Mouse (Mus musculus): ENCODE measurements around the gene Sox8. TPM values are rescaled to one million over a fixed set of nuclear protein-coding genes. Genes with fewer than 3 reads are reported as not detected.

Gene Sox8
- total RNA-seq (2021): 10 to 100 TPM; 26.9 to 33.7 TPM
- long read RNA-seq, experiment 1, transcript Sox8-201 (3 exons, 3,000 nt): major isoform, 28 of 46 reads
- long read RNA-seq, experiment 1, partial matches to known transcripts: 3 of 46 reads
- long read RNA-seq, experiment 1, other reads (novel, unspliced or antisense): 14 of 46 reads
- long read RNA-seq, experiment 2, transcript Sox8-201 (3 exons, 3,000 nt): major isoform, 29 of 36 reads
- long read RNA-seq, experiment 2, partial matches to known transcripts: 1 of 36 reads
- long read RNA-seq, experiment 2, other reads (novel, unspliced or antisense): 6 of 36 reads

- peak; percentile 75 to 87 for DNase-seq (ENCODE audit: low spot score in 2 of 2)
Observed at GRCm38 (mm10) chr17:25570648-25571452, at the start of gene Sox8. Gene Sox8, minus strand, starts transcription at chr17:25570686.

DNA sequence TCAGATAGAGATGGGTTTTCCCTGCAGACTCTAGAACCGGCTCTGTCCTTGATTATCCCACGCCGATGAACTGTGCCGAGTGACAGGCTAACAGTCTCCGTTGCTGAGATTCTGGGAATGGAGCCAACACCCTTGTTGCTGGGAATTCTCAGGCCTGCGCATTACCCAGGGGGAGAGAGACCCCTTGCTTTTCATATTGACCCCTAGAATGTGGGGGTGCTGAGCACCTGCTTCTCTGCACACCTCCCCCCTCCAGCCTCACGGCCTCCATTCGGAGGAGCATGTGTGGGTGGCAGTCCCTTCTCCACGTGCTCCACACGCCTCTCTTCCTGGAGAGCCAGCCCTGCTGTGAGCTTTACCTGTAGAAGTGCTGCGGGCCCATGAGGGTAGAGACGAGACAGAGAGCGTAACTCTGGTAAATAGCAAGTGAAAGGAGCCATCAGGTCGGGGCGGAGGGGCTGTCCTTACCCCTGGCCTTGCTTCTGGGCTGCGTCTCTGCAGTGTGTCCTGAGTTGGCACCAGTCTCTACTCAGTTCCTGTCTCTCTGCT lies 48.1 kb upstream of the Sox8 start:
- no peak for DNase-seq (ENCODE audit: low spot score in 2 of 2)

GRCm38 (mm10) chr17:25614723-25615510 lies 44.4 kb upstream of the Sox8 start:
- no peak for DNase-seq (ENCODE audit: low spot score in 2 of 2)

DNA sequence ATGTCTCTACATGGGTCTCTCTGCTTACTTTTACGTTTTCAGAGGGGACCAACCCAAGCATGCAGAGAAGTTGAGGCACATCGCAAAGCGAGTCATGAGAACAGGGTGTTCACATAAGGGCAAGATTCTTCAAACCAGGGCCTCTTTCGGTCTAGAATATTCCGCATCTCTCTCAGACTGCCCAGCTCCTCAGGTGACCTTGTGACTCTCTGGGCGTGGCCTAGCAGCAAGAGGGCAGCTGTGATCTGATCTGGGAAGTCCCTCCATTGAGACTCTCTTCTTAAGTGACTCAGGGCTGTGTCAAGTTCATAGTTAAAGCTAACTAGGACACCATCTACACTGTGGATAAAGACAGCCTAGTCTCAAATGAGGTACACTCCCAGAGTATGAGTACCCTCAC lies 42.8 kb upstream of the Sox8 start:
- no peak for DNase-seq (ENCODE audit: low spot score in 2 of 2)

DNA sequence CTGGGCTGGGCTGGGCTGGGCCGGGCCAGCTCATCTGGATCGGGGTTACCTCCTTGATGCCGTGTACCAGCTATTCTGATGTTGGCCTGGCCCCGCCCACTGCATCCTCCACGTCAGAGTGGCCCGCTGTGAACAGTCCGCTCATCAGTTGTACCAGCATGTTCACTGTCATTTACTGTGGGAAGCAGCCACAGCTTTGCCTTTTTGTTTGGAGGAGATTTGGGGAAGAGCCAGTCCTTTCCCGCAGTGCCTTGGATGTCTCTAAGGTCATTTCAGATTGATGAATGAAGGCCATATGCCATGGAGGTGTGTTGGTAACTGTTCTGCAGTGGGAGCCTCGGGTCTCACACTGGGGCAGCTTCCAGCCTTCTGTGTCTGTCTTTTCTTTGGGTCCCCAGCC lies 42.1 kb upstream of the Sox8 start:
- no peak for DNase-seq (ENCODE audit: low spot score in 2 of 2)

GRCm38 (mm10) chr17:25610151-25610550 lies 39.7 kb upstream of the Sox8 start:
- no peak for DNase-seq (ENCODE audit: low spot score in 2 of 2)

DNA sequence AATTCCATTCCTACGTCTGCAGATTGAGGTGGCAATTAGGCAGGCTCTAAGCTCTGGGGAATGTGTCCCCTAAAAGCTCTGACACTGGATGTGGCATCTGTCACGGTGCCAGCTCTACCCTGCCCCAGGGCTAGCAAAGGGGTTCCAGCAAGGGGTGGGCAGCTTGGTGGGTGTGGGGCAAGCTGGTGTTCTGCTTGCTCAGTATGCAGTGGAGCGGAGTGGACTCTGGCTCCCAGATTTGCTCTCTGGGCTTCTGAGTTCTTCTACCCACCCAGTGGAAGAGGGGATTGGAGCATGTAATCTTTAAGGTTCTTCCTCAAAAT lies 39.0 kb upstream of the Sox8 start:
- no peak for DNase-seq (ENCODE audit: low spot score in 2 of 2)

GRCm38 (mm10) chr17:25608821-25609505 lies 38.5 kb upstream of the Sox8 start:
- DNase-seq (ENCODE audit: low spot score in 2 of 2): no peak

- no peak for DNase-seq (ENCODE audit: low spot score in 2 of 2)
Observed at GRCm38 (mm10) chr17:25608137-25608785, 37.8 kb upstream of the Sox8 start.

GRCm38 (mm10) chr17:25604234-25604633 lies 33.7 kb upstream of the Sox8 start:
- no peak for DNase-seq (ENCODE audit: low spot score in 2 of 2)

DNA sequence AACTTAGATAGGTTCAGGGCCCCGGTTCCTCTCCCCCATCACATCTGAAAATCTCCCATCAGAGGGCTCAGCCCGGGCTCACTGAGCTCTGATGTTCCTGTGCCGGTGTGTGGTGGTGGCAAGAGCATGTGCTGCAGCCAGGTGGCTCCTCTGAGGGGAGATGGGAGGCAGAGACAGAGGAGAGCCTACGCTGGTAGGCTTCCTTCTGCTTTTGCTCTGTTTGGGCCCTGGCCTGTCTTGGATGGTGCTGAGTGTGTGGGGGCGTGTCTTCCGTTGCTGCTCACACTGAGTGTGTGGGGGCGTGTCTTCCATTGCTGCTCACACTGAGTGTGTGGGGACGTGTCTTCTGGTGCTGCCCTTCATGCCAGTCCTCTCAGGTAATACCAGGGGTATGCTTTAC lies 31.9 kb upstream of the Sox8 start:
- DNase-seq (ENCODE audit: low spot score in 2 of 2): no peak

- DNase-seq (ENCODE audit: low spot score in 2 of 2): no peak
Observed at GRCm38 (mm10) chr17:25597537-25597936, 27.1 kb upstream of the Sox8 start.

- DNase-seq (ENCODE audit: low spot score in 2 of 2): no peak
Observed at GRCm38 (mm10) chr17:25595495-25595894, 25.0 kb upstream of the Sox8 start.

GRCm38 (mm10) chr17:25593411-25594261 lies 23.1 kb upstream of the Sox8 start:
- DNase-seq (ENCODE audit: low spot score in 2 of 2): no peak

GRCm38 (mm10) chr17:25592336-25592735 lies 21.9 kb upstream of the Sox8 start:
- DNase-seq (ENCODE audit: low spot score in 2 of 2): no peak

GRCm38 (mm10) chr17:25590985-25591384 lies 20.5 kb upstream of the Sox8 start:
- DNase-seq (ENCODE audit: low spot score in 2 of 2): no peak

GRCm38 (mm10) chr17:25590068-25590467 lies 19.6 kb upstream of the Sox8 start:
- no peak for DNase-seq (ENCODE audit: low spot score in 2 of 2)

DNA sequence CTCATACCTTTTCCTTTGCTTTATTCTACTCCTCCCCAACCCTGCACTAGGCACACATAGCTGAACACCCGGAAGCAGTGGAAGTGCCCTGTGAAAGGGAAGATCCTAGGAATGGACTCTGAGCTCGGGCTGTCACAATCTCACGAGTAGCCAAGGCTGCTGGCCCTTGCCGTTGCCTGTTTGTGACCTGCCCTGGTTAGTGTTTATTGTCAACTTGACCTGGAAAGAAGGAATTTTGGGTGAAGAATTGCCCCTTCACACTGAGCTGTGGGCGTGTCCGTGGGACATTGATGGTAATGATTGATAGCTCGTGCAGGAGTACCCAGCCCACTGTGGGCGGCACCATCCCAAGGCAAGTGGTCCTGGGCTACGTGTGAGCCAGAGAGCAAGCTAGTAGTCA lies 14.2 kb upstream of the Sox8 start:
- no peak for DNase-seq (ENCODE audit: low spot score in 2 of 2)

DNA sequence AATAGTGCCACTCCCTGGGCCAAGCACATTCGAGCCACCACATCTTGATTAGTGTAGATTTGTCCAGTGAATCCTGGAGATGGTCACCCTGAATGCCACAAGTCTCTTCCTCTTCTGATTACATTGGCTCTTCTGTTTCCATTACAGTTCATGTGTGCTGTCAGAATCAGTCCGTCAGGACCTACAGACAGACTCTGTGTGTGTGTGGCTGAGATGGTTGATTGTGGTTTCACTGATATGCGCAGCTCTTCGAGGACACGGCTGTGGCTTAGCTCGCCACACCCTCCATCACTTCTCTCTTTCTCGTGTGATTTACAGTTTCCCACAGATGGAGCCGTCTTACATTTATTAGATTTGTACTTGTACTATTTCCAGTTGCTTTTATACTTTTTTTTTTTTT lies 13.4 kb upstream of the Sox8 start:
- no peak for DNase-seq (ENCODE audit: low spot score in 2 of 2)

DNA sequence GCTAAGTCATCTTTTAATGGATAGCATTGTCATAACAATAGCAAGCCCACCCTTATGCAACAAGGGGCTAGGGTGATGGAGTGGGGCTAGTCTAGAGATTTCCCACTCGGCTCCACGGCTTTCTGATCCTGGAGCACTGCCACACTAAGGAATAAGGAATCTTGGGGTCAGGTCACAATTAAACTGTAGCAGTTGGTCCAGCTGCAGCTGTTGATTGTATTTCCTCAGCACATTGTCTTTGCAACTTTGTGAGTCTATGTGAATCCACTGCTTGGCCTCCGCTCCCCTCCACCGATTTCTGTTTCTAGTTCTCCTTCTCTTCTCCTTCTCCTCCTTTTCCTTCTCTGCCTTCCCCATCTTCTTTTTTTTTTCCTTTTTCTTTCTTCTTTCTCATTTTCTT lies 12.6 kb upstream of the Sox8 start:
- no peak for DNase-seq (ENCODE audit: low spot score in 2 of 2)

Data from gastrocnemius, postnatal 4 days (tissue).